Mouse (Mus musculus): ENCODE data around the gene Stag3. TPM values are rescaled to one million over a fixed set of nuclear protein-coding genes. Genes with fewer than 3 reads are reported as not detected.

Gene Stag3
- not detected for total RNA-seq (2021)
- long read RNA-seq, experiment 1, result 0 reads
- long read RNA-seq, experiment 2, result 0 reads

DNA sequence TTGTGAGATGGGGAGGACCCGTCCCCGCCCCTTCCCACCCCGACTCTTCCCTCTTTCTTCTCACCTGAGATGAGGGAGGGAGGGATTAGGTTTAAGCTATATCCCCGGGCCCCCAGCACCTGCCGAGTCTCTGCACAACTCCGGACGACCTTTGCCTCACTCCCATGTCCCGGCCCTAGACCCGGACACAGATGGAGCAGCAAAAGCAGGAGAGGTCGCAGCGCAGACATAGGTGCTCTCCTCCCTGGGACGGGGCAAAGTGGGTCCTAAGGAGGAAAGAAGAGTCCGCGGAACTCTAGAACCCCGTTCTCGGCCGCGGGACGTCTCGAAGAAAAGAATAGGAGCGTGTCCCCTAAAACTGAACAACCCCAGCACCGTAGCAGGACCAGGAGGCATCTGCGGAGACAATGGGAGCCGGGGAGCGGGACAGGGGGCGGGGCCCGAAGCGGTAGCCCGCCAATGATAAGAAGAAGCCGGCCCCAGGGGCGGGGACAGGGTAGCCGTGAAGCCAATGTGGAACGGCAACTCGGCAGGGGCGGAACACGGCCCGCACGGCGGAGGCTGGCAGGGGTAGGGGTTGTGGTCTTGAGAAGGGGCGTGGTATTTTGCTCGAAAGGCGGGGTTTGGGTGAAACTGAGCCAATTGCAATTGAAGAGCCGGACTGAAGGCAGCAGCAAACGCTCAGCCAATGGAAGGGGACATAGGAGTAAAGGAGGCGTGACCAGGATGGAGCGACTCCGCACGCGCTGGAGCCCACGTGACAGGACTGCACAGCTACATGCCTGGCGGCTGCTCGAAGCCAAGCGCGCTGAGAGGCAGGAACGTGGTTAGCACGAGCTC lies at the start of gene Stag3, which contains the start of the genes Gm43720 and Gpc2:
Gene Stag3, plus strand, starts transcription at position 656 of the 840 bp plus-strand sequence.
Gene Gm43720, minus strand, starts transcription at position 374 of the 840 bp plus-strand sequence.
Gene Gpc2, minus strand, starts transcription at position 421 of the 840 bp plus-strand sequence.
- peak; percentile 75 to 88 for DNase-seq

- DNase-seq, result no peak
These were observed 46.3 kb upstream of the Stag3 start for GRCm38 (mm10) chr5:138233778-138234177.

- DNase-seq, result no peak
These were observed 45.8 kb upstream of the Stag3 start for GRCm38 (mm10) chr5:138234224-138234623.

DNA sequence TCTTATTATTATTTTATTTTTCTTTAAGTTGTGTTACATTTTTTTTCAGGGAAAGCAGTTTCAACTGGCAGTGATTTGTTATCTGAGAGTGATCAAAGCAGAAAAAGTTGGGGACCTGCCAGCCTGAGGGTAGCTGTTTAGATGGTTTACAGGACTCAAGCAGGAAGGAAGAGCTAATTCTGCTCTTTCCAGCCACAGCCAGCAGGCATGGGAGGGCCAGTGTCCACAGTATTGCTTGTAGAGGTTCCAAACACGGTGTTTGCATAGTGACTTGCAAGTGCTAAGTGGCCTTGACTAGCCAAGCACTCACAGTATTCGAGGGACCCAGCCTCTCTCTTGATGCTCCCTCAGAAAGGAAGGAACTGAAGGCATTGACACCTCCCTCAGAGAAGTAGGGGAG lies 38.5 kb upstream of the Stag3 start:
- no peak for DNase-seq

GRCm38 (mm10) chr5:138251144-138251543 lies 28.9 kb upstream of the Stag3 start:
- no peak for DNase-seq

- no peak for DNase-seq
These were observed 27.0 kb upstream of the Stag3 start for GRCm38 (mm10) chr5:138253061-138253460.

GRCm38 (mm10) chr5:138255353-138256093 lies 24.5 kb upstream of the Stag3 start, which contains the start of gene Lamtor4:
Gene Lamtor4, plus strand, starts transcription at chr5:138255482.
- DNase-seq, result peak; percentile 96 to 98

- DNase-seq, result no peak
These were observed 24.0 kb upstream of the Stag3 start for GRCm38 (mm10) chr5:138256094-138256467.

DNA sequence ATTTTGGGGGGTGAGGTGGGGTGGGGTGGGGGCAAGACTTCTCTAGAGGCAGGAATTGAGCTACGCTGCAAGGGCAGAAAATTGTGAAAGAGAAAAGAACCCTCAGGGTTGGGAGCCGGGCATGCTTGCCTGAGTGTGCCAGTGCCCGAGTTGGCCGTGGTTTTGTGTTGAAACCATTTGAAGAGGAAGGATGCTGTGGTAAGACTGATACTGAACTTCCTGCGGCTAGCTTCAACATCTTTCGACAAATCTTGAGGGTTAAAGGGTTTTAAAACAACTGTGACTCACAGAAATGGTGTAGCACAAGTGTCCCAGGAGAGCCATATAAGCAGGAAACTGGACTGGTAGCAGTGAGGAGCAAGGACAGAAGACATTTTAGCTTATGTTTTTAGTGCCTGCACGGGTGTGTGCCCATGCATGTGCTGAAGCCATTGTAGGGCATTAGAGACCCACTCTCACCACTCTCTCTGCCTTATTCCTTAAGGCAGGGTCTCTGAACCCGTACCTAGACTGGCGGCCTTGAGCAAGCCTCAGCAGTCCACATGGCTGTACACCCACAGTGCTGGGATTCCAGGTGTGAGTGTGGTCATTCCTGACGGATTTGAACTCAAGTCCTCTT lies 23.0 kb upstream of the Stag3 start:
- DNase-seq, result peak in 1 of 2 experiments; percentile 47

DNA sequence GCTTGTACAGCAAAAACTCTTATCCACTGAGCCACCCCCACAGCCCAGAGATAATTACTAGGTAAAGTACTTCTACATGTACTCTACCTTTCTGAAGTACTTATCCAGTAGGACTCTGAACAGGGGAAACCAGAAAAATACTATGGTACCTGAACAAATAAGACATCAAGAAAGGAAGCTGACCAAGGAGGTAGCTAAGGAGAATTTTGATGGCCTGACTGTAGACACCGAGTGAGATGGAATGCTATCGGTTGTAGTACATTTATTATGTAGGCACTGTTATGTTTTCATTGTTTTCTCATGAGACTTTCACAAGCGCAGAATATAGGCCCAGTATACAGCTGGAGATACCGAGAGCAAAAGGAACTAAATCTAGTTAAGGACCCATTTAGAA lies 22.5 kb upstream of the Stag3 start:
- DNase-seq, result no peak

DNA sequence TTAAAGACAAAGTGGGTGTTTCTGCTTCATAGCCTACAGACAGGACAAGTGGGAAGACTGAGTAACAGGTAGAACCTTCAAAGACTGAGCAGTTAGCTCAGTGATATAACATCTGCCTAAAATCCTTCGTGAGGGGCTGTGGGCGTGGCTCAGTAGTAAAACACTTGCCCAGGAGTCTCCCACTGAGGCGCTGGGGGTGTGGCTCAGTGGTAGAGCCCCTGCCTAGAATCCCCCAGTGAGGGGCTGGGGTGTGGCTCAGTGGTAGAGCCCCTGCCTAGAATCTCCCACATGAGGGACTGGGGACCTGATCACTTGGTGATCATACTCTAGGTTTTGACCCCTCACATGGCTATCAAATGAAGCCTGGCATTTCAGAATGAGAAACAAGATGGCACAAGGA lies 22.0 kb upstream of the Stag3 start:
- DNase-seq, result no peak

- no peak for DNase-seq
These were observed 21.5 kb upstream of the Stag3 start for GRCm38 (mm10) chr5:138258542-138258941.

GRCm38 (mm10) chr5:138258993-138259392 lies 21.0 kb upstream of the Stag3 start:
- no peak for DNase-seq

- no peak for DNase-seq
These were observed 20.0 kb upstream of the Stag3 start for GRCm38 (mm10) chr5:138260051-138260450.

DNA sequence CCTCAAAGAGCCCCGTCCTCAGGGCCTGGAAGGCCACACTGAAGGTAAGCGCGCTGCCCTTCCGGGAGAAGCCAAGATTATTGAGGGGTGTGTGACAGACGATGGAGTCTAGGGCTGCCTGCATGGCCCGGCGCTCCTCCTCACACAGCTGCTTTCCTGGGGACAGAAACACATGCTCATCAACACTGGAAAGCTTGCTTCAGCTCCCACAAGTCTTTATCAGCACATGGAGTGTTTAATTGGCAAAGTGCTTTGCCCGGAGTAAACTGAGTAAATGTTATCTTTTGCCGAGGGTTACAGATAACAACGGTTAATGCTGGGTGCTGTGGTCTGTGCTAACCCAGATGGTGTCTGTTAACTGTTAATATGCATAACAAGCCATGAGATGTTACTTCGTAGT lies 19.2 kb upstream of the Stag3 start:
- no peak for DNase-seq

DNA sequence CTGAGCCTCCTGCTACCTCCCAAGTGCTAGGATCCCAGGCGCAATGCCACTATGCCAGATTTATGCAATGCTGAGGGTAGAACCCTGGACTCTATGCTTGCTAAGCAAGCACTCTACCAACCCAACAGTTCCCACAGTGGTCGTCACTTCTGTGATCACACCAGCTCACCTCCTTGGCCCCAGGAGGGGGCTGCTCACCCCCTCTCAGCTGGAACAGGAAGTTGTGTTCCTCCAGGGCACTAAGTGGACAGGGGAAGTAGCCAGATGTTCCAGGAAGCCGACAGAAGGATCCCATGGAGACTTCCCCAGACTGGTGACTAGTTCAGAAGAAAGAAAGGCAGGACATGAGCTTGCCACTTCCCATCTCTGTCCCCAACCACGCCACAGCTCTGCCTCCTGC lies 18.0 kb upstream of the Stag3 start:
- DNase-seq, result peak in 1 of 2 experiments; percentile 51

DNA sequence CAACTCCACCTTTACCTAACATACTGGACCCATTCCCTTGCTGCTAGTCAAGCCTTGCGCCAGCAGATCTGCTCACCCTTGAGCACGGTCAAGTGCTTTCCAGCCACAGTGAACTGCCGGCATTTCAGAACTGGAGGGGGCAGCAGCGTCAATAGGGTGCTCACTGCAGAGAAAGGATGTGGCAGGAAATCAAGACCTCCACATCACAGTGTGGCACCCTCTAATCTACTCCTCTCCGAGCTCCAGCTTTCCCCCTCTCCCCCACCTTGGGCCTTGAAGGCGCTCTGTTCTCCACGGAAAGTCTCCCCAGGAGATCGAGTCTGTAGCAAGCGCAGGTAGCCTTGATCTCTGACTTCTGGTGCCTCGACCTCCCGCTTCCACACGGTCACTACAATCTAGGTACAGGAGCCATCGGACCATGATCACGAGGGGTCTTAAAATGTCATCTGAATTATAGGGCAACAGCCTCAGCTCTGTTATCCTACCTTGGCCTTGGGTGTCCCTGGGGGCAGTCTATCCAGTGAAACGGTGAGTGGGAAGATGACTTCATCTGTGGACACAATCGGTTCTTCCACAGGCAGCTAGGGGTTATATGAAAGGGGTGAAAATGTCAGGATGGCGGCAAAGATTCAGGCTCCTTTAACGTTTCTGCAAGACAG lies 17.3 kb upstream of the Stag3 start:
- no peak for DNase-seq

- peak; percentile 94 for DNase-seq
These were observed 16.5 kb upstream of the Stag3 start, which contains the start of gene BC037034 for GRCm38 (mm10) chr5:138263260-138264206. Gene BC037034, minus strand, starts transcription at chr5:138264033.

DNA sequence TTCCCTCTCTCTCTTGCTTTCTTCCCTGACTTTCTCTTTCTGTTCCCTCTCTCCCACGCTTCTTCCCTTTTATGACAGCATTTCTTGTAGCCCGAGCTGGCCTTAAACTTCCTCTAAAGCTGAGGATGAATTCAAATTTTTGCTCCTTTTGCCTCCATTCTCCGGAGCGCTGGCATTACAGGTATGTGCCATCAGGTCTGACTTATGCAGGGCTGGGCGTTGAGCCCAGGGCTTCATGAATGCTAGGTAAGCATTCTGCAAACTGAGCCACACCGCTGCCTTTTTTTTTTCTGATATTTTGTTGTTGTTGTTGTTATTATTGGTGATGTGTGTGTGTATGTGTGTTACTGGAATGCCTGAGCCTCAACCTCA lies 15.8 kb upstream of the Stag3 start:
- no peak for DNase-seq

GRCm38 (mm10) chr5:138265712-138266111 lies 14.3 kb upstream of the Stag3 start:
- DNase-seq, result no peak

- no peak for DNase-seq
These were observed 12.9 kb upstream of the Stag3 start for GRCm38 (mm10) chr5:138267114-138267513.
